Mouse (Mus musculus): ENCODE results near the gene Kctd21. TPM values are rescaled to one million over a fixed set of nuclear protein-coding genes. Genes with fewer than 3 reads are reported as not detected.

Gene Kctd21
- total and polyA plus RNA-seq, 3 experiments: 0.23 to 1.2 TPM; not detected in 1

DNA sequence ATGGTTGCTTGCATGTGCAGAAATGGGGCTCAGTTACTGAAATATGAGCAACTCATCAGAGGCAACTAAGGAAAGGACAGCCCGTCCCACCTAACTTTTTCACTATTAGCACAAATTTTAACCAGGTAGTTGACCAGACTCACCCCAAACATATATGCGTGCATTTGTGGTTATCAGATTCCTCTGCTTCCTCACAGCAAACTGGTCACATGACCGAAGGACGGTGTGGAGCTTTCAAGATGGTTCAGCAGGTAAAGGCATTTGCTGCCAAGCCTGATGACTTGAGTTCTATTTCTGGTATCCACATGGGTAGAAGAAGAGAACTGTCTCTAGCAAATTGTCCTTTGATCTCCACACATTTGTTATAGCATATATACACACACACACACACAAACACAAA is 26.2 kb downstream of the Kctd21 start:
- Histone ChIP-seq H3K4me1 (ENCODE audit: control insufficient read depth in 1 of 2, insufficient read depth in 2 of 2, low read length in 2 of 2) (peaks cover 5 to 20% of the 10 kb centered on the region in 2 experiments), H3K9me3 (replicated peaks; ENCODE audit: insufficient read depth, low read length) (no peaks in the 10 kb centered on the region), H3K79me2 (ENCODE audit: control insufficient read depth, insufficient read depth, low read length, poor library complexity) (no peaks in the 10 kb centered on the region), H3K27ac (ENCODE audit: control insufficient read depth, low read depth, low read length) (no peak overlapping the region), H3K36me3 (ENCODE audit: control insufficient read depth in 1 of 2, insufficient read depth in 2 of 2, low read length in 2 of 2) (peaks cover 0 to 17% of the 10 kb centered on the region in 2 experiments; a peak in 2 of 4 replicates), H3K27me3 (ENCODE audit: control insufficient read depth in 1 of 2, insufficient read depth in 2 of 2, low read length in 2 of 2) (no peaks in the 10 kb centered on the region), H3K9ac (ENCODE audit: control insufficient read depth, low read depth, low read length, poor library complexity, severe bottlenecking) (no peak overlapping the region), H3K4me3 (ENCODE audit: control insufficient read depth in 1 of 2, insufficient read depth in 1 of 2, low read depth in 2 of 2, low read length in 2 of 2) (no peak overlapping the region)
- peak; percentile 68 for TF ChIP-seq USF1 (IDR thresholded peaks at IDR 0.05; ENCODE audit: low read depth, low read length)
- TF ChIP-seq KAT2A (conservative IDR thresholded peaks at IDR 0.05; ENCODE audit: low read depth, low read length): no peak
- no peak for DNase-seq (ENCODE audit: low read depth, low spot score)

DNA sequence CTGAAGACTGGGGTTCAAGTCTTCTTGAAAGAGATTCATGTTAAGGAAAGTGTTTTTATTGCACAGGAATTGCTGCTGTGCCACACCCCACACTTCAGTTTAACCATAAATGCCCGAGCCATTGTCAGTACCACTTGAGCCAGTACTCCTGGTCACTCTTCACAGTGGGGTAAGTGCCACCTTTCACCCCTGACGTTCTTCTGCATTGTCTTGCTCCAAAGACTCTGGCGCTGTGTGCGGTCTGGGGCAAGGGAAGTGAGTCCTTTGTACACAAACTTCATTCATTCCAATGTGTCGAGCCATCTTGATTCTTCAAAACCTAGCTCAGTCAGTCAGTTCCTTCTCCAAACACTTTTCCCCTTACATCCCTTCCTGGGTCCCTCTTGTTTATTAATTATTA is 28.0 kb downstream of the Kctd21 start:
- Histone ChIP-seq H3K36me3 (ENCODE audit: control insufficient read depth in 1 of 2, insufficient read depth in 2 of 2, low read length in 2 of 2) (peaks cover 0 to 12% of the 10 kb centered on the region in 2 experiments; a peak in 2 of 4 replicates), H3K9ac (ENCODE audit: control insufficient read depth, low read depth, low read length, poor library complexity, severe bottlenecking) (no peak overlapping the region), H3K4me3 (ENCODE audit: control insufficient read depth in 1 of 2, insufficient read depth in 1 of 2, low read depth in 2 of 2, low read length in 2 of 2) (no peak overlapping the region), H3K27ac (ENCODE audit: control insufficient read depth, low read depth, low read length) (no peak overlapping the region), H3K9me3 (replicated peaks; ENCODE audit: insufficient read depth, low read length) (no peaks in the 10 kb centered on the region), H3K4me1 (ENCODE audit: control insufficient read depth in 1 of 2, insufficient read depth in 2 of 2, low read length in 2 of 2) (peaks cover 2 to 14% of the 10 kb centered on the region in 2 experiments; a peak in 3 of 4 replicates), H3K27me3 (ENCODE audit: control insufficient read depth in 1 of 2, insufficient read depth in 2 of 2, low read length in 2 of 2) (no peaks in the 10 kb centered on the region), H3K79me2 (ENCODE audit: control insufficient read depth, insufficient read depth, low read length, poor library complexity) (no peaks in the 10 kb centered on the region)
- TF ChIP-seq MAFK (IDR thresholded peaks at IDR 0.05; ENCODE audit: borderline replicate concordance, low read depth, low read length) (no peak), TBP (IDR thresholded peaks at IDR 0.05; ENCODE audit: low read depth, low read length) (no peak), MXI1 (IDR thresholded peaks at IDR 0.05; ENCODE audit: low read depth, low read length) (no peak)
- DNase-seq (ENCODE audit: low read depth, low spot score): no peak

DNA sequence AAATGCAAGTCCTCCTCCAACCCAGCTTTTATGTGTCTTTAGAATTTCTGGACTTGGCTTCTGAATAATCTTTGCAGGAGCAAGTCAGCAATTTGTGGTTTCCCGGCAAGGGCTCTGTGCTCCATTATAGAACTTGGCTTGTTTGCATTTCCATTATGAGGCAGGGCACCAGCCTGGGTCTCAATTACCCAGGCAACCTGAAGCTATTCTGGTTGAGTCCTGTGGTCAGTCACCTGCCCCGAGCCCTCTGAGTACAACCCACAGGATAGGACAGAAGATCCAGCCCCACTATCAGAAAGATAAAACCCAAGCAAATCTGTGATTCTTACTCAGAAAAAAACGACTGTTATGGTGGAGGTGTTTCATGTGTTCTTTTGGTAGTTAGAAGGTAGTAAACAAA is 28.8 kb downstream of the Kctd21 start:
- Histone ChIP-seq H3K27me3 (ENCODE audit: control insufficient read depth in 1 of 2, insufficient read depth in 2 of 2, low read length in 2 of 2) (no peaks in the 10 kb centered on the region), H3K79me2 (ENCODE audit: control insufficient read depth, insufficient read depth, low read length, poor library complexity) (no peaks in the 10 kb centered on the region), H3K4me3 (ENCODE audit: control insufficient read depth in 1 of 2, insufficient read depth in 1 of 2, low read depth in 2 of 2, low read length in 2 of 2) (no peak overlapping the region), H3K27ac (ENCODE audit: control insufficient read depth, low read depth, low read length) (no peak overlapping the region), H3K9me3 (replicated peaks; ENCODE audit: insufficient read depth, low read length) (no peaks in the 10 kb centered on the region), H3K9ac (ENCODE audit: control insufficient read depth, low read depth, low read length, poor library complexity, severe bottlenecking) (no peak overlapping the region), H3K36me3 (ENCODE audit: control insufficient read depth in 1 of 2, insufficient read depth in 2 of 2, low read length in 2 of 2) (peaks cover 0 to 4% of the 10 kb centered on the region in 2 experiments; a peak in 1 of 4 replicates), H3K4me1 (ENCODE audit: control insufficient read depth in 1 of 2, insufficient read depth in 2 of 2, low read length in 2 of 2) (peaks cover under 1 to 7% of the 10 kb centered on the region in 2 experiments; a peak in 2 of 4 replicates)
- TF ChIP-seq ZNF384 (IDR thresholded peaks at IDR 0.05; ENCODE audit: low read depth, low read length): no peak
- TF ChIP-seq ETS1 (IDR thresholded peaks at IDR 0.05; ENCODE audit: low read depth, low read length): no peak
- no peak for TF ChIP-seq NELFE (IDR thresholded peaks at IDR 0.05; ENCODE audit: low read depth, low read length)
- no peak for TF ChIP-seq CHD1 (IDR thresholded peaks at IDR 0.05; ENCODE audit: low read depth, low read length)
- no peak for TF ChIP-seq POLR2AphosphoS5 (IDR thresholded peaks at IDR 0.05; ENCODE audit: borderline replicate concordance, low read depth, low read length)
- TF ChIP-seq UBTF (IDR thresholded peaks at IDR 0.05; ENCODE audit: borderline replicate concordance, insufficient read depth, low read depth, low read length): no peak
- TF ChIP-seq RAD21 (IDR thresholded peaks at IDR 0.05; ENCODE audit: low read depth, low read length): no peak
- TF ChIP-seq TCF12 (IDR thresholded peaks at IDR 0.05; ENCODE audit: low read depth, low read length): no peak
- TF ChIP-seq EP300 (IDR thresholded peaks at IDR 0.05; ENCODE audit: low read depth in 1 of 2, low read length in 2 of 2): no peak
- no peak for TF ChIP-seq POLR2AphosphoS2 (IDR thresholded peaks at IDR 0.05; ENCODE audit: low read length)
- TF ChIP-seq E2F4 (IDR thresholded peaks at IDR 0.05; ENCODE audit: borderline replicate concordance, low read depth, low read length): no peak
- TF ChIP-seq SMC3 (IDR thresholded peaks at IDR 0.05; ENCODE audit: low read depth, low read length): no peak
- no peak for TF ChIP-seq ZKSCAN1 (IDR thresholded peaks at IDR 0.05; ENCODE audit: low read depth, low read length)
- TF ChIP-seq CTCF (IDR thresholded peaks at IDR 0.05 in 2 of 3, conservative IDR thresholded peaks at IDR 0.05 in 1 of 3; ENCODE audit: control insufficient read depth in 1 of 3, insufficient read depth in 1 of 3, low read depth in 2 of 3, low read length in 3 of 3, poor library complexity in 1 of 3, severe bottlenecking in 1 of 3): no peak
- TF ChIP-seq CHD2 (IDR thresholded peaks at IDR 0.05; ENCODE audit: low read length): no peak
- DNase-seq (ENCODE audit: low read depth, low spot score): no peak
